Mouse (Mus musculus): ENCODE measurements at regions not wholly inside any gene's neighbourhood (a gene's known extent, or its start where the extent isn't known, plus 50 kb on each side); places are given as distances from the start of the nearest gene placed in this dataset.

GRCm38 (mm10) chr5:29142957-29143356 lies 52.8 kb upstream of the Rnf32 start:
- DNase-seq, result no peak

GRCm38 (mm10) chr5:29142502-29142901 lies 53.3 kb upstream of the Rnf32 start:
- DNase-seq, result no peak

GRCm38 (mm10) chr5:29137481-29137880 lies 58.3 kb upstream of the Rnf32 start:
- no peak for DNase-seq

GRCm38 (mm10) chr5:29132261-29132660 lies 63.5 kb upstream of the Rnf32 start:
- no peak for DNase-seq

GRCm38 (mm10) chr5:29131762-29132161 lies 64.0 kb upstream of the Rnf32 start:
- no peak for DNase-seq

GRCm38 (mm10) chr5:29129724-29130123 lies 66.1 kb upstream of the Rnf32 start:
- no peak for DNase-seq

GRCm38 (mm10) chr5:29116942-29117341 lies 78.8 kb upstream of the Rnf32 start:
- DNase-seq, result no peak

GRCm38 (mm10) chr5:29112531-29112930 lies 83.3 kb upstream of the Rnf32 start:
- no peak for DNase-seq

GRCm38 (mm10) chr5:29107276-29107675 lies 88.5 kb upstream of the Rnf32 start:
- DNase-seq, result no peak

GRCm38 (mm10) chr5:29083288-29083687 lies 112.5 kb upstream of the Rnf32 start:
- DNase-seq, result no peak

GRCm38 (mm10) chr5:29054393-29054792 lies 141.4 kb upstream of the Rnf32 start:
- no peak for DNase-seq

- DNase-seq, result peak; percentile 21 to 30
Observed at GRCm38 (mm10) chr5:29036636-29037035, 159.2 kb upstream of the Rnf32 start.

- DNase-seq, result no peak
Observed at GRCm38 (mm10) chr5:29033462-29033997, 162.3 kb upstream of the Rnf32 start.

- no peak for DNase-seq
Observed at GRCm38 (mm10) chr5:29030525-29030924, 165.3 kb upstream of the Rnf32 start.

GRCm38 (mm10) chr5:29029957-29030356 lies 165.8 kb upstream of the Rnf32 start:
- DNase-seq, result no peak

GRCm38 (mm10) chr5:29025045-29025444 lies 170.7 kb upstream of the Rnf32 start:
- DNase-seq, result no peak

GRCm38 (mm10) chr5:28992796-28993195 lies 203.0 kb upstream of the Rnf32 start:
- DNase-seq, result peak; percentile 24 to 26

GRCm38 (mm10) chr5:28979932-28980331 lies 215.9 kb upstream of the Rnf32 start:
- DNase-seq, result no peak

GRCm38 (mm10) chr5:28970404-28970803 lies 225.4 kb upstream of the Rnf32 start:
- DNase-seq, result no peak

- no peak for DNase-seq
Observed at GRCm38 (mm10) chr5:28955036-28955435, 240.8 kb upstream of the Rnf32 start.

- DNase-seq, result no peak
Observed at GRCm38 (mm10) chr5:28947465-28947864, 248.3 kb upstream of the Rnf32 start.

GRCm38 (mm10) chr5:28943571-28944316 lies 252.0 kb upstream of the Rnf32 start:
- no peak for DNase-seq

- no peak for DNase-seq
Observed at GRCm38 (mm10) chr5:28940972-28941371, 254.8 kb upstream of the Rnf32 start.

GRCm38 (mm10) chr5:28919296-28920063 lies 276.3 kb upstream of the Rnf32 start:
- DNase-seq, result no peak
